Mouse (Mus musculus) small intestine, adult 10 weeks (tissue): Measurements from ENCODE around the gene Clock. TPM values are rescaled to one million over a fixed set of nuclear protein-coding genes. Genes with fewer than 3 reads are reported as not detected.

Experiments used
- polyA plus RNA-seq: library from polyadenylated mRNA; stranded (reverse); fragments of 350-450 nt; fragmentation: Illumina TruSeq; extraction: RNeasy Lipid Tissue Mini Kit (QIAGEN cat#74804); gene quantifications from one replicate; pipeline ENCODE4 v1.2.3, GENCODE M21; 2014; ENCODE audit warnings: low replicate concordance

Clock gene
- 75.9 TPM for polyA plus RNA-seq

GRCm38 (mm10) chr5:76304452-76305341, at the start of gene Clock:
Clock (minus strand) TSS chr5:76304792.

GRCm38 (mm10) chr5:76330953-76331352, 26.4 kb upstream of the Clock start, which contains the start of gene Pdcl2:
Pdcl2 (minus strand) TSS chr5:76331156.

GRCm38 (mm10) chr5:76183750-76184261, 120.8 kb downstream of the Clock start, which contains the start of gene Tmem165:
Tmem165 (plus strand) TSS chr5:76183880.

Other genes with a start within 250 kb of the Clock start
- gene Srd5a3, start 164.5 kb downstream of the Clock start, polyA plus RNA-seq, result 16.1 TPM
- gene Tmem165, start 120.9 kb downstream of the Clock start, polyA plus RNA-seq, result 178 TPM
- not detected for gene Pdcl2, start 26.4 kb upstream of the Clock start, polyA plus RNA-seq
- gene Nmu, start 59.0 kb upstream of the Clock start, polyA plus RNA-seq, result 6.6 TPM
- not detected for gene Gm7271, start 179.2 kb upstream of the Clock start, polyA plus RNA-seq
- 103 TPM for gene Exoc1, start 224.5 kb upstream of the Clock start, polyA plus RNA-seq